Mouse (Mus musculus) liver, postnatal 0 days (tissue): ENCODE results near the gene Tmx1. TPM values are rescaled to one million over a fixed set of nuclear protein-coding genes. Genes with fewer than 3 reads are reported as not detected.

ENCODE experiments used
- ATAC-seq: fragments of 200-750 bp; cut with Nextera tagmentation; 2 replicates; pipeline ENCODE4 v1.8.0; 2017; ENCODE audit warnings: mild to moderate bottlenecking, moderate library complexity
- DNase-seq: peaks from one replicate; pipeline ENCODE4 v3.0.0-alpha.2; 2016
- H3K27ac ChIP-seq: fragments of 300-500 bp; sonication (generic); 2 replicates; pipeline ENCODE4 v1.5.1; 2014; ENCODE audit warnings: antibody characterized with exemption, moderate library complexity, mild to moderate bottlenecking, low read depth
- H3K27me3 ChIP-seq: fragments of 300-500 bp; sonication (generic); 2 replicates; pipeline ENCODE4 v1.6.1; 2014; ENCODE audit warnings: low read length, control low read depth, mixed read lengths; ENCODE audit not compliant: insufficient read depth
- H3K36me3 ChIP-seq: fragments of 300-500 bp; sonication (generic); replicated peaks from 2 replicates; pipeline ENCODE4 v1.6.1; 2014; ENCODE audit warnings: mild to moderate bottlenecking, control low read depth, low read length, moderate library complexity, mixed read lengths; ENCODE audit not compliant: insufficient read depth
- H3K4me1 ChIP-seq: fragments of 300-500 bp; sonication (generic); 2 replicates; pipeline ENCODE4 v1.6.1; 2014; ENCODE audit warnings: antibody characterized with exemption, mild to moderate bottlenecking, control low read depth; ENCODE audit not compliant: insufficient read depth
- H3K4me2 ChIP-seq: fragments of 300-500 bp; sonication (generic); 2 replicates; pipeline ENCODE4 v1.6.1; 2014; ENCODE audit warnings: low read depth, mild to moderate bottlenecking, low read length, moderate library complexity, mixed read lengths
- H3K4me3 ChIP-seq: fragments of 300-500 bp; sonication (generic); 2 replicates; pipeline ENCODE4 v1.5.1; 2014; ENCODE audit warnings: low read depth, low read length
- H3K9ac ChIP-seq: fragments of 300-500 bp; sonication (generic); replicated peaks from 2 replicates; pipeline ENCODE4 v1.6.1; 2014; ENCODE audit warnings: mild to moderate bottlenecking, moderate library complexity
- H3K9me3 ChIP-seq: fragments of 300-500 bp; sonication (generic); 2 replicates; pipeline ENCODE4 v1.6.1; 2016; ENCODE audit warnings: mild to moderate bottlenecking, control low read depth, low read length, mixed read lengths
- CTCF ChIP-seq: sonication (generic); IDR thresholded peaks from 2 replicates; pipeline ENCODE4 v1.5.1; 2016; ENCODE audit warnings: antibody characterized with exemption, low read depth
- EP300 ChIP-seq: IDR thresholded peaks from 2 replicates; pipeline ENCODE4 v1.6.1; 2016; ENCODE audit warnings: antibody characterized with exemption, low read depth, mild to moderate bottlenecking
- WGBS: fragments of 180-500 bp; shearing (Covaris S2); extraction: QIAGEN DNeasy Blood & Tissue Kit; methylation state at CpG from one replicate; pipeline ENCODE4 v1.1.7; 2014; ENCODE audit not compliant: insufficient replicate concordance; 5-methylcytosine and 5-hydroxymethylcytosine counted together
- polyA plus RNA-seq: library from polyadenylated mRNA; unstranded; fragments of >200 nt; fragmentation: Nextera tagmentation; extraction: Ambion mirVana; gene quantifications from 2 replicates; pipeline ENCODE4 v1.2.1, GENCODE M21; 2015

The Tmx1 gene
- polyA plus RNA-seq, 1 experiment from 2014 or later, result 72.1 TPM

DNA sequence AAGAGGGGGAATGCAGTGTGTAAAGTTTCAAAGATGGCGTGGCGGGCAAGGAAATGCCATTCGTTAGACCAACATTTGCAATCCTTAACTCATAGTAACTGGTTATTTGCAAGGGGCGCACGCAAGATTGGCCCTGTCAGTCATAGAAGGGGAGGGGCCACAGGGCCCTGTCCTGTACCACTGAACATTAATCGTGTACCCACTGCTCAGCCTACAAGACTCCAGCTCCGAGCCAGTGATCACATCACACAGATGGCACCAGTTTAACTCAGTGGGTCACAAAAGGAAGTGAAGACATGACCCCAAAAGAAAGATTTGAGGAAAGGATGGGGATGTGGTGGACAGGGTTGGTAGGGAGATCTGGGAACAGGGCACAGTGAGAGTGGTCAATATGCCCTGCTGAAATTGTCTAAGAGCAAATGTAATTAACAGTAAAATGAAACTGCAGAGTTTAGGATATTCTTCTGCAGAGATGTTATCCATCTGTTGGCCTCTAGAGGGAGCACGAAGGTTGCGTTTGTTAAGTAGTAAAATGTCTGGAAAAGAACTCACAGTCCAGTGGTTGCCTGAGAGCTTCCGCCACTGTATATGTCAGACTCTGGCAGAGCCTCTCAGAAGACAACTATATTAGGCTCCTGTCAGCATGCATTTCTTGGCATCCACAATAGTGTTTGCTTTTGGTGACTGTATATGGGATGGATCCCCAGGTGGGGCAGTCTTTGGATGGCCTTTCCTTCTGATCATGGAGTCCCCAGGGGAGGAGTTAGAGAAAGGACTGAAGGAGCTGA, 41.8 kb downstream of the Tmx1 start:
- Histone ChIP-seq H3K4me1 (no peaks in the 10 kb centered on the region), H3K9me3 (no peaks in the 10 kb centered on the region), H3K27me3 (no peaks in the 10 kb centered on the region), H3K27ac (no peak overlapping the region), H3K4me2 (no peak overlapping the region), H3K36me3 (no peaks in the 10 kb centered on the region), H3K9ac (no peak overlapping the region), H3K4me3 (no peak overlapping the region)
- ATAC-seq (no peak), DNase-seq (peak; percentile 44)
- TF ChIP-seq EP300, result no peak
- peak; percentile 82 for TF ChIP-seq CTCF
- WGBS, result 52% methylated on average over 10 of the region's 10 CpGs

DNA sequence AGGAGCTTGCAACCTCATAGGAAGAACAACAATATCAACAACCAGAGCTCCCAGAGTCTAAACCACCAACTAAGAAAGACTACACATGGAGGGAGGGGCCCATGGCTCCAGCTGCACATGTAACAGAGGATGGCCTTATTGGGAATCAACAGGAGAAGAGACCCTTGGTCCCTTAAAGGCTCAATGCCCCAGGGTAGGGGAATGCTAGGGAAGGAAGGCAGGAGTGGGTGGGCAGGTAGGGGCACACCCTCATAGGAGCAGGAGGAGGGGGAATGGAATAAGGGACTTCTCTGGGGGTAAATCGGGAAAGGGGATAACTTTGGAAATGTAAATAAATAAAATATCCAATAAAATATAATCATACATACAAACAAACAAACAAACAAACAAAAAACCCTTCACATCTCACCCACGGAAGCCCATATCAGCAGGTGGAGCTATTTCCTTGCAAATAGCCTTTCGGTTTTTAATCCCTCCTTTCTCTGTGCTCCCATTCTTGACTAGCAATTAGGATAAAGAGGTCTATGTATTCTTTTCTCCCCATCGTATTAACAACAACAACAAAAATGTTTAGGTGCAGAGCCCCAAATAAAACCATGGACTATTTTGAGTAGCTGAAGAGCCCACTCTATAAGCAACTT, 42.5 kb downstream of the Tmx1 start:
- 51% methylated on average over 4 of the region's 4 CpGs for WGBS
- DNase-seq, result no peak
- no peaks in the 10 kb centered on the region for H3K36me3 ChIP-seq

DNA sequence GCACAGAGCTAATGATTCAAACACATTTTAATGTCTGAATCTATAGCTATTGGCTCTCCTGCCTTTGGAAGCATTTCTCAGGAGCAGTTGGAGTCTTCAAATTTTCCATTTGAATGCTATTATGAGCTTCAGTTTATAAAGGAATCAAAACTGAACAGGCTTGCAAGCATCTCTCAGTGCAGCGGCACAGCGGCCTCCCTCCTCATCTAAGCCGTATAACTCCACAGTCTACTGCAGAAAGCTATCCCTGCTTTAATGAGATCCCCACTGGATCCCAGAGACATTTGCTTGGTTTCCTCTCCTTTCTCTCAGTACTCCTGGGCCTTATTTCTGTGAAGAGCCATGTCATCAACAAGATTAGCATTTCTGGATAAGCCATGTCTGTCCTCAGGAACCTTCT, 45.2 kb downstream of the Tmx1 start:
- no peaks in the 10 kb centered on the region for H3K27me3 ChIP-seq
- H3K9ac ChIP-seq, result no peak overlapping the region
- ATAC-seq, result no peak
- no peaks in the 10 kb centered on the region for H3K4me1 ChIP-seq
- H3K9me3 ChIP-seq, result no peaks in the 10 kb centered on the region
- H3K4me3 ChIP-seq, result no peak overlapping the region
- H3K4me2 ChIP-seq, result no peak overlapping the region
- 92% methylated on average over 3 of the region's 3 CpGs for WGBS
- TF ChIP-seq EP300 (no peak), CTCF (no peak)
- no peak for DNase-seq
- no peak overlapping the region for H3K27ac ChIP-seq
- no peaks in the 10 kb centered on the region for H3K36me3 ChIP-seq

More for the DNA sequence above, 42.5 kb downstream of the Tmx1 start:
- Histone ChIP-seq H3K9me3 (no peaks in the 10 kb centered on the region), H3K27me3 (no peaks in the 10 kb centered on the region), H3K27ac (no peak overlapping the region), H3K4me2 (no peak overlapping the region), H3K4me3 (no peak overlapping the region), H3K4me1 (no peaks in the 10 kb centered on the region), H3K9ac (no peak overlapping the region)
- ATAC-seq, result no peak
- TF ChIP-seq CTCF (peak; percentile 59), EP300 (no peak)

DNA sequence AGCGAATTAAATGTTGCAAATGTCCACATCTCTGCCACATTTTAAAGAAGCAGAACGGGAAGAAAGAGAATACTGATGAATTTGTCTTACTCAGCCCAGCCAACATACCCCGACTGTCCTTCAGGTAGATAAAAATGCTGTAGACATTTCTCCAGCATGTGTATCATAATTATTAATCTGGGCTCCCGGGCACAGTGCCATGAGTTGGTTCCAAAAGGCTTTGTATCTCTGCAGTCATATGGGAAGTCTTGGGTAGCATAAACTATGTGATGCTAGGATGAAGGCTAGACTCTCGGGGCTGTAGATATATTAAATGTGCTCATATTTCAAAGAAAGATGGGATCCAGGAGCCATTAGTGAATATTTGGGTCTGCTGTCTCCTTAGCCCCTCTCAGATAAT, 53.1 kb downstream of the Tmx1 start:
- Histone ChIP-seq H3K9me3 (no peaks in the 10 kb centered on the region), H3K27ac (no peak overlapping the region), H3K4me1 (no peaks in the 10 kb centered on the region), H3K4me2 (no peak overlapping the region), H3K36me3 (no peaks in the 10 kb centered on the region), H3K9ac (no peak overlapping the region), H3K27me3 (no peaks in the 10 kb centered on the region), H3K4me3 (no peak overlapping the region)
- ATAC-seq (no peak), DNase-seq (no peak)
- WGBS, result 78% methylated on average over 5 of the region's 5 CpGs
- TF ChIP-seq CTCF, result no peak
- no peak for TF ChIP-seq EP300

DNA sequence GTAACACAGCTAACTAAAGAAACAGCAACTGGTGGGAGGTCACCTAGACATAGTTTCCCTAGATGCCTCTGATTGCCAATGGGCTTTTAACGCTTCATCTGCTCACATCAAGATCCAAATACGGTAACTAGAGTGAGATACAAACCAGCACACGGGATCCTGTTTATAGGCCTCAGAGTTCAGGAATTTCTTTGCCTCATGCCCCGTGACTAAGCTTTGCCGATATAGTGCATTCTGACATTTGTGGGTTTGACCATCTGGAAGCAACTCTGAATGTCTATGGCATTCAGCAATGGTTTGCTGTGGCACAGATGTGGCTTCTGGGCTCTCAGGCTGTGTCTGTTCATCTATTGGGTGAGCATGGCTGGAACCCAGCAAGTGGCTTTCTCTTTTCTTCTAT, 59.1 kb downstream of the Tmx1 start:
- no peak for TF ChIP-seq EP300
- no peak for TF ChIP-seq CTCF
- ATAC-seq, result no peak
- H3K36me3 ChIP-seq, result no peaks in the 10 kb centered on the region
- H3K9me3 ChIP-seq, result no peaks in the 10 kb centered on the region
- WGBS, result 82% methylated on average over 5 of the region's 5 CpGs
- H3K4me3 ChIP-seq, result no peak overlapping the region
- H3K4me2 ChIP-seq, result no peak overlapping the region
- no peaks in the 10 kb centered on the region for H3K4me1 ChIP-seq
- H3K9ac ChIP-seq, result no peak overlapping the region
- no peak for DNase-seq
- no peak overlapping the region for H3K27ac ChIP-seq
- H3K27me3 ChIP-seq, result no peaks in the 10 kb centered on the region

DNA sequence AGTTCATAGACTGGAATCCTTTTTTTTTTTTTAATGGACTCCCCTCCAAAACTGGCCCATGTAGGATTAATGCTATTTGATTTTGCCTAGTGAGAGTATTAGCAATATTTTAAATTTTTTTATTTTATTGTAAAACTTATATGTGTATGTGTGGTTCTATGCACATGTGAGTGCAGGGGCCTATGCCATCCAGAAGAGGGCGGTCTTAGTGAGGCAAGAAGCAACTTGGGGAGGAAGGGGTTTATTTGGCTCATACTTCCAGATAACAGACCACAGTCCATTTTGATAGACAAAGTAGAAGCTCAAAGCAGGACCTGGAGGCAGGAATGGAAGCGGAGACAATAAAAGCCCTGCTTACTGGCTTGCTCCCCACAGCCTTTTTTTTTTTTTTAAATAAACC, 59.5 kb downstream of the Tmx1 start:
- H3K4me2 ChIP-seq, result no peak overlapping the region
- H3K9me3 ChIP-seq, result no peaks in the 10 kb centered on the region
- no peaks in the 10 kb centered on the region for H3K36me3 ChIP-seq
- DNase-seq, result no peak
- no peak overlapping the region for H3K9ac ChIP-seq
- 84% methylated on average over 2 of the region's 2 CpGs for WGBS
- TF ChIP-seq CTCF, result 0 out of 2 replicates have a peak, but pooled peaks have one; percentile 18
- TF ChIP-seq EP300, result no peak
- no peaks in the 10 kb centered on the region for H3K27me3 ChIP-seq
- H3K4me3 ChIP-seq, result no peak overlapping the region
- H3K4me1 ChIP-seq, result no peaks in the 10 kb centered on the region
- no peak for ATAC-seq
- H3K27ac ChIP-seq, result no peak overlapping the region

Other genes with a start within 250 kb of the Tmx1 start
- 104 and 114 TPM in 2 replicates for gene Pygl, start 221.6 kb upstream of the Tmx1 start, polyA plus RNA-seq
- gene Trim9, start 105.5 kb upstream of the Tmx1 start, polyA plus RNA-seq, result 0.02 TPM in 1 of 2 replicates, not detected in the other